Mouse (Mus musculus) intestine, postnatal 0 days (tissue): Measurements from ENCODE around the gene Cnst. TPM values are rescaled to one million over a fixed set of nuclear protein-coding genes. Genes with fewer than 3 reads are reported as not detected.

ENCODE experiments used
- ATAC-seq: fragments of 200-750 bp; cut with Nextera tagmentation; 2 replicates; pipeline ENCODE4 v1.8.0; 2017; ENCODE audit warnings: mild to moderate bottlenecking, moderate TSS enrichment, moderate library complexity
- H3K27ac ChIP-seq: fragments of 300-500 bp; sonication (generic); 2 replicates; pipeline ENCODE4 v1.5.1; 2014; ENCODE audit warnings: mild to moderate bottlenecking, low read depth, low read length, moderate library complexity
- H3K27me3 ChIP-seq: fragments of 300-500 bp; sonication (generic); replicated peaks from 2 replicates; pipeline ENCODE4 v1.6.1; 2014; ENCODE audit warnings: low read length, mixed read lengths; ENCODE audit not compliant: control insufficient read depth, insufficient read depth
- H3K36me3 ChIP-seq: fragments of 300-500 bp; sonication (generic); 2 replicates; pipeline ENCODE4 v1.6.1; 2014; ENCODE audit warnings: mild to moderate bottlenecking, moderate library complexity; ENCODE audit not compliant: control insufficient read depth, insufficient read depth
- H3K4me1 ChIP-seq: fragments of 300-500 bp; sonication (generic); replicated peaks from 2 replicates; pipeline ENCODE4 v1.6.1; 2014; ENCODE audit warnings: antibody characterized with exemption, low read length, mixed read lengths; ENCODE audit not compliant: control insufficient read depth, insufficient read depth
- H3K4me2 ChIP-seq: fragments of 300-500 bp; sonication (generic); replicated peaks from 2 replicates; pipeline ENCODE4 v1.6.1; 2014; ENCODE audit warnings: low read depth, mild to moderate bottlenecking, moderate library complexity
- H3K4me3 ChIP-seq: fragments of 300-500 bp; sonication (generic); 2 replicates; pipeline ENCODE4 v1.5.1; 2014; ENCODE audit warnings: low read depth, low read length
- H3K9ac ChIP-seq: fragments of 300-500 bp; sonication (generic); 2 replicates; pipeline ENCODE4 v1.6.1; 2014; ENCODE audit warnings: mild to moderate bottlenecking, low read depth, low read length
- H3K9me3 ChIP-seq: fragments of 300-500 bp; sonication (generic); 2 replicates; pipeline ENCODE4 v1.6.1; 2016; ENCODE audit warnings: mixed run types; ENCODE audit not compliant: control insufficient read depth
- CTCF ChIP-seq: sonication (generic); IDR thresholded peaks from 2 replicates; pipeline ENCODE4 v1.5.1; 2016; ENCODE audit warnings: low read depth, mild to moderate bottlenecking, control low read depth, antibody characterized with exemption, moderate library complexity
- WGBS: fragments of 180-500 bp; shearing (Covaris S2); extraction: QIAGEN DNeasy Blood & Tissue Kit; methylation state at CpG from one replicate; pipeline ENCODE4 v1.1.7; 2014; 5-methylcytosine and 5-hydroxymethylcytosine counted together
- polyA plus RNA-seq: library from polyadenylated mRNA; unstranded; fragments of >200 nt; fragmentation: Nextera tagmentation; extraction: Ambion mirVana; gene quantifications from 2 replicates; pipeline ENCODE4 v1.2.1, GENCODE M21; 2015

Cnst gene
- polyA plus RNA-seq, 1 experiment from 2014 or later: 8.4 TPM

DNA sequence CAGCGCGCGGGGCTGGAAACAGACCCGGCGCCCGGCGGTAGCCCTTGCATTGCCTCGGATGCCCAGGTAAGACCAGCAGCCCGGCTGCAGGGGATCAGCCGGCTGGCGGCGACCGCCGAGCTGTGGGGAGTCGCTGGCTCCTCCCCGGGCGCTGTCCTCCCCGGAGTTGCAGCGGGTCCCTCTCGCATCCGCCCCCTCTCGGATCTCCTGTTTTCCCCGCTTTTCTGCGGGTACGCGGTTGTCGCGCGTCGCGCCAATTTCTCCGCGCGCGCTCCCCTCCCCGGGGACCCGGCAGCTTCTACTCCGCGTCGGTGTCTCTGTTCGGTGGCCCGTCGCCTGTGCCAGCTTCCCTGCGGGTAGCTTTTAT lies 364 bp downstream of the Cnst start:
- peak overlapping the region; percentile 90 for H3K27ac ChIP-seq
- no peaks in the 10 kb centered on the region for H3K27me3 ChIP-seq
- H3K36me3 ChIP-seq: no peaks in the 10 kb centered on the region; the same call in 1 of the 2 replicates
- peak overlapping the region; percentile 83 for H3K4me3 ChIP-seq
- ATAC-seq: peak; percentile 67
- WGBS: under 1% methylated on average over 37 of the region's 44 CpGs
- TF ChIP-seq CTCF: peak; percentile 28
- 0 out of 2 replicates have a peak, but pooled peaks cover 5% of the 10 kb centered on the region for H3K4me1 ChIP-seq
- H3K4me2 ChIP-seq: peak overlapping the region; percentile 80
- H3K9ac ChIP-seq: peak overlapping the region; percentile 85
- H3K9me3 ChIP-seq: no peaks in the 10 kb centered on the region

DNA sequence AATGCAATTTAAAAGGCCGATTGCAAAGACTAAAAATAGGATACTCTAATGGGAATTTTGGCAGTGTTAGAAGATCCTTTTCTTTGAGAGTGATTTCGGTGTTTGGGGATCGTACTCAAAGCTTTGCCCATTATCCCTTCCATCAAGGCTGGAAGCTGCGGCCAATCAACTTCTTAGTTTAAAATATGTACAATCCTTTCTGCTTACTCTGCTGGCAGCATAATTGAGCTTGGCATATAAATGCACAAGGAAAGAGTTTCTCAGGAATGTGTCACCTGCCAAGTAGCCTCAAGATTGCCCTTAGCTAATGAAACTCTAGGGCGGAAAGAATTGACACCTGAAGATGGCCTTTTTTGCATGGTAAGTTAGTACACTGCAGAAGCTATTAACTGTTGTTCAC lies 1.0 kb downstream of the Cnst start:
- no peak for ATAC-seq
- Histone ChIP-seq H3K4me1 (0 out of 2 replicates have a peak, but pooled peaks cover 5% of the 10 kb centered on the region), H3K4me2 (peak overlapping the region; percentile 80), H3K9me3 (no peaks in the 10 kb centered on the region), H3K36me3 (no peaks in the 10 kb centered on the region; the same call in 1 of the 2 replicates), H3K9ac (0 out of 2 replicates have a peak overlapping the region, but pooled peaks have one; percentile 85), H3K27ac (no peak overlapping the region), H3K27me3 (no peaks in the 10 kb centered on the region), H3K4me3 (peak overlapping the region; percentile 83)
- 11% methylated on average over 5 of the region's 5 CpGs for WGBS
- no peak for TF ChIP-seq CTCF

DNA sequence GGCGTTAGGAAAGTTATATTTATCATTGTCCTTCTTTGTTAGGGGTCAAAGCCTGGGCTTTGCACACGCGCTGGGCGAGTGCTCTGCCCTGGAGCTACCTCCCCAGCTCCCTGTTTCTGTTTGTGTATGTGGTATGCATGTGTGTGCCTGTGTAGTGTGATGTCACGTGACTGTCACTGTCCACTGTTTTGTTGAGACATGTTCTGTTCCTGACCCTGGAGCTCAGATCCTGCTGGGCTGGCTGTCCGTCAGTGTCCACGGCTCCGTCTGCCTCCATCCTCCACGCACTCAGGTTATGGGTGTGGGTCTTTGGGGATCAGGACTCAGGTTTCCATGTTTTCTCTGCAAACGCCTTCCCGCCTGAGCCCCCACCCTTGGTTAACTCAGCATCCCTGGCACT lies 2.0 kb downstream of the Cnst start:
- Histone ChIP-seq H3K27me3 (no peaks in the 10 kb centered on the region), H3K27ac (no peak overlapping the region), H3K9ac (no peak overlapping the region), H3K4me3 (no peak overlapping the region), H3K9me3 (no peaks in the 10 kb centered on the region), H3K36me3 (no peaks in the 10 kb centered on the region; the same call in 1 of the 2 replicates), H3K4me2 (no peak overlapping the region), H3K4me1 (0 out of 2 replicates have a peak, but pooled peaks cover 5% of the 10 kb centered on the region)
- WGBS: 85% methylated on average over 11 of the region's 11 CpGs
- ATAC-seq: no peak
- no peak for TF ChIP-seq CTCF

DNA sequence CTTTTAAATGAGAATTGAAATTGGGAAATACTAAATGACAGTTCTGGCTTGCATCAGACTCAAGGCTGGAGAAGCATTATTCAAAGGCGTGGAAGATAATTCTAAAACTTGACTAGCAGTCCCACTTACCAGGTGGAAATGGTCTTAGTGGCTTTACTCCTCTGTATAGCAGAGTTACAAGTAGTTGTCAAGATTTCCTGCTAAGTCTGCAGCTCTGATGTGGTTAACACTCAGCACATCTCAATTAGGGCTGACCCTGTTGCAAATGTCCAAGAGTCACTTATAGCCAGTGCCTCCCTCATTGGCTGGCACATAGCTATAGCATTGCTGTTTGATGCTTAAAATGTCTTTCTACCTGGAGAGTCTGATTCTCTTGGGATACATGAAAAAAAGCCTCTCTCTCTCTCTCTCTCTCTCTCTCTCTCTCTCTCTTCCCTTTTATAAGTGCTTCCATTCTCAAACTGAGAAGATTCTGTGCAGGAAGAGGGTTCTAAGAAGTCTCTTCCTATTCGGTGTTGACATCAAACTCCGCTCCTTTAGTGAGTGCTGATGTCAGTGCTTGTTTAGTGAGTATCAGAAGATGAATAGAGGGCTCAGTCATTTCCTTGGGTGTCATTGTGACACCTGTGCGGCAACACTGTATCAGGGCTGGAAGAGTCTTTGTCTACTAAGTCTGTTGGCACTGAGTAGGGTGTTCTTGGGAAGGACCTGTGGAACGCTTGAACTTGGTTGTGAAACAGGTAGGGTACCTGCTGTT lies 3.0 kb downstream of the Cnst start:
- H3K4me2 ChIP-seq: no peak overlapping the region
- TF ChIP-seq CTCF: no peak
- 0 out of 2 replicates have a peak, but pooled peaks cover 5% of the 10 kb centered on the region for H3K4me1 ChIP-seq
- H3K4me3 ChIP-seq: no peak overlapping the region
- WGBS: 88% methylated on average over 5 of the region's 5 CpGs
- no peak for ATAC-seq
- no peak overlapping the region for H3K27ac ChIP-seq
- no peaks in the 10 kb centered on the region; the same call in 1 of the 2 replicates for H3K36me3 ChIP-seq
- H3K27me3 ChIP-seq: no peaks in the 10 kb centered on the region
- H3K9ac ChIP-seq: no peak overlapping the region
- H3K9me3 ChIP-seq: no peaks in the 10 kb centered on the region

DNA sequence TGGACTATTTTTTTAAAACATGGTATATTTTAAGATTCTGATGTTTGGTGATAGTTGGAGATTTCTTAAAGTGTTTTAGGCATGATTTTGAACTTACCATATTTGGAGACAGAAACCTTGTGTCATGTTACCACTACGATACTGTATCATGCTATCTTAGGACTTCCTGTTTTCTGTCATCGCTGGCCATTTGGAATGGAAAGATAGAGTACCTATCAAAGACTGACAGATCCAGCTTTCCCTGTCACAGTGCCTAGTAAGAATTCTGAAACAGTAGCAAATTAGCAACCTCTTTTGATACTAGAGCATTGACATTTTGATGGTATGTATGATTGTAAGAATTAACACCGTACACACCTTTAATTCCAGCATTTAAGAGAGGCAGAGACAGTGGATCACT lies 5.2 kb downstream of the Cnst start:
- H3K27ac ChIP-seq: no peak overlapping the region; the same call in 1 of the 2 replicates
- no peak overlapping the region for H3K4me3 ChIP-seq
- no peak for ATAC-seq
- WGBS: 66% methylated on average over 3 of the region's 3 CpGs
- no peaks in the 10 kb centered on the region for H3K27me3 ChIP-seq
- H3K9me3 ChIP-seq: no peaks in the 10 kb centered on the region
- TF ChIP-seq CTCF: no peak
- H3K9ac ChIP-seq: no peak overlapping the region
- H3K36me3 ChIP-seq: no peaks in the 10 kb centered on the region; the same call in 1 of the 2 replicates
- H3K4me2 ChIP-seq: no peak overlapping the region
- no peaks in the 10 kb centered on the region for H3K4me1 ChIP-seq

DNA sequence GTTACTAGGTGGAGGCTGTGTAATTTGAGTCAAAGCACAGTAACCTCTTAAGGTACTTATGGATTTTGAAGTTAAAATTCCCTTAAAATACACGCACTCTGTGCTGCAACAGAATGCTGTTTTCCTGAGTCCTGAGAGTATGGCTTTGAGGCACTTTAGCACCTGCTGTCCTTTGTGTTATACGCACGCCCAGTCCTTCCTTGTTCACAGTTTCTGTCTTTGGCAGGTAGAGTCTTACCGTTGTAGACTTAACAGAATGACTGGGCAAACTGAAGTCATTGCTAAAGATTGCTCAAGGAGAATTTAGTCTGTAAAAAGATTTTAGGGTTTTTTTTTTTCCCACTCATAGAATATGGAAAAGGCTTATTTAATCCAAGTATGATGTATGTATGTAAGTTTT lies 5.8 kb downstream of the Cnst start:
- no peak for TF ChIP-seq CTCF
- WGBS: 53% methylated on average over 4 of the region's 4 CpGs
- Histone ChIP-seq H3K9ac (no peak overlapping the region), H3K4me1 (no peaks in the 10 kb centered on the region), H3K36me3 (no peaks in the 10 kb centered on the region; the same call in 1 of the 2 replicates), H3K27ac (0 out of 2 replicates have a peak overlapping the region, but pooled peaks have one; percentile 37), H3K4me2 (no peak overlapping the region), H3K27me3 (no peaks in the 10 kb centered on the region), H3K4me3 (no peak overlapping the region), H3K9me3 (no peaks in the 10 kb centered on the region)
- no peak for ATAC-seq
